Mouse (Mus musculus) forelimb bud, embryonic 11.5 days (tissue): ENCODE data around the gene Grap.
A peak's percentile ranks its signal among the peaks of the same experiment; 100 is the strongest.
"Not testable (repeated sequence)": the region's sequence is repeated elsewhere in the genome, so short reads cannot be mapped to it uniquely, and the experiment has no call there.

Experiments used
- DNase-seq: peaks from one replicate; pipeline ENCODE4 v3.0.0-alpha.2; 2012; ENCODE audit warnings: low read depth, low spot score

Grap gene

DNA sequence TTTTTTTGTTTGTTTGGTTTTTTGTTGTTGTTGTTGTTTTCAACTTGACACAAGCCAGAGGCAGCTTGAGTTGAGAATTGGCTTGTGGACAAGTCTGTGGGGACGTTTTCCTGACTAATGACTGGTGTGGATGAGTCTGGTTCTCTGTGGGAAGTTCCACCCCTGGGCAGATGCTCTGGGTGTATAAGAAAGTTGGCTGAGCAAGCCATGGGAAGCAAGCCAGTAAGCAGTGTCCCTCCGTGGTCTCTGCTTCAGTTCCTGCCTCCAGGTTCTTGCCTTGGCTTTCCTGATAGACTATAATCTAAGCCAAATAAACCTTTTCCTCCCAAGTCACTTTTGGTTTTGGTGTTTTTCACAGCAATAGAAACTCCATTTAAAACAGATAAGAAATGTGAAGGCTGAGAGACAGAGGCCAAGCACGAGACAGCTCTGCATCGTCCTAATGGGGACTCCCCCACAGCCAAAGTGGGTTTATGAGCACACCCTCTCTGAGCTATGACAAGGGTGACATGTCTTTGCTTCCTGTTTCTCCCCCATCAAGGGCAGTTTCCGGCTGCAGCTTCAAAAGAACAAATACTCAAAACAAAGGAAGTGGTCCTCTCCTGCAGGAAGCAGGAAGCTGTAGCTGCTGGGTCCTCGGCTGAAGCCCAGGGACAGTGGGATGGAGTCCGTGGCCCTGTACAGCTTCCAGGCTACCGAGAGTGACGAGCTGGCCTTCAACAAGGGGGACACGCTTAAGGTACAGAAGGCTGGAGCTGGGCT lies at the start of gene Grap:
Gene Grap, plus strand, starts transcription at position 580 of the 762 bp plus-strand sequence.
- DNase-seq, result no peak

DNA sequence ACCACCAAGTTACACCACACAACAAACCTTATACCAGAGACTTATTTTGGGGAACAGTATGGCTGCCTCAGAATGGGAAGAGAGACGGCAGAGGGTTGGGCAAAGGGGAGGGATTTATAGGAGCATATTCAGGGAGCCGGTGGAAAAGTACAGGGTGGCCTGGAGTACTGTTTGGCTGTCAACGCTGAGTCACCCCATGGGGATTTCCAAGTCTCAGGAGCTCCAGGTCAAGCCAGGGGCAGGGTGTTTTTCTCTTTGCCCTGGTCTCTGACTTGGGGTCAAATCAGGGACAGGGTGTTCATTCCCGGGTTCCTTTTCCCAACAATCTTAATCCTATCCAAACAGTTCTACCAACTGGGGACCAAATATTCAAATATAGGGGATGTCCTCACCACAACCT lies 45.0 kb upstream of the Grap start:
- no peak for DNase-seq

DNA sequence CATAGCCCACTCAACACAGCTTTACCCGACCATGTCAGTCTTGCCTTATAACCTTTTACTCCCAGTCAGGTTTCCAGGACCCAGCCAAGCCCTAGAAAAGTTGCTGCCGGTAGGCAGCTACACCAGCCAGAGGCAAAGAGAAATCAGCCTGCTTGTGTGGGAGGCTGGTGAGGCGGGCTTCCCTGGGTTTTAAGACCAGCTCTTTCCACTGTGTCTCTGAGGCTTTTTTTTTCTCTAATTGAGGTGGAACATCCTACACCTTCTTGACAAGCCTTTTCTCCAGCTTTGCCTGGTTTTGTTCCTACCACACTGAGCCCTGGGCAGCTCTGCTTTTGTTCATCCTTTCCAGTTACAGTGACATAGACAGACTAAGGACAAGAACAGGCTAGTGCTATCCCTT lies 41.9 kb upstream of the Grap start:
- no peak for DNase-seq

DNA sequence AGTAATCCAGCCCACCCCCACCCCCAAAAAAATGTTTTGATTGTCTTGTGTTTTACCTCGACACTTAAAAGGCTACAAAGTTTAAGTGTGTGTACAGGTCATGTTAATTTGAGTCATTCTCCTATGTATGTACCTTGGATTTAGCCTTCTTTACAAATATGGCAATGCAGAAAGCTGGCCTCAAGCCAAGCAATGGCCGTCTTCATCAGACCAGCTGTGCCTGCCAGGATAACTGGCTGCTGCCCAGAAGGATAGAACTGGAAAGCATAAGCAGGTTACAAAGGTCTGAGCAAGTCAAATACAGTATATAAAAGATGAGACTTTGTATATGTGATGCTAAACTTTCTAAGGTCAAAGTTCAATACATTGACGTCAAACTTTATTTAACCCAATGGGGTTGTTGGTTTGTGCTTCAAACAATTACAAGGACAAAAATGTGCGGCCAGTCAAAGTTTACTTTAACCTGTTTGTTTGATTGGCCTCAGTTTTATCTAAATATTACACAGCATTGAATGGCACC lies 40.9 kb upstream of the Grap start:
- no peak for DNase-seq

DNA sequence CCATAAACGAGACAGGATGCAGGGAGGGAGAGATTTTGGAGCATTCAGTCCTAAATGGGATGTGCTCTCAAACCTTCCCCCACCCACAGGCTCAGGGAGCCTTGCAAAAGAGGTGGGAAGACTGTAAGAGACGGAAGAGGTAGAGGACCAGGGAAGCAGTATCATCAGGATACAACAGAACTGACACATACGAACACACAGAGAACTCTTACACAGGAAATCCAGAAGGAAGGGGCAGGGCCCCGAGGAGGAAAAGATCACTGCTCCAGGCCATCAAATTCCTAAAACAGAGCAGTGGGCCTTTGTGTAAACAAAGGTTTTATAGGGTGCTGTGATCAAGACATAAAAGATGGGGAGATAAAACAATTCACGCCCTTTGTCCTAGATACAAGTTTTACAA lies 38.7 kb upstream of the Grap start:
- no peak for DNase-seq

DNA sequence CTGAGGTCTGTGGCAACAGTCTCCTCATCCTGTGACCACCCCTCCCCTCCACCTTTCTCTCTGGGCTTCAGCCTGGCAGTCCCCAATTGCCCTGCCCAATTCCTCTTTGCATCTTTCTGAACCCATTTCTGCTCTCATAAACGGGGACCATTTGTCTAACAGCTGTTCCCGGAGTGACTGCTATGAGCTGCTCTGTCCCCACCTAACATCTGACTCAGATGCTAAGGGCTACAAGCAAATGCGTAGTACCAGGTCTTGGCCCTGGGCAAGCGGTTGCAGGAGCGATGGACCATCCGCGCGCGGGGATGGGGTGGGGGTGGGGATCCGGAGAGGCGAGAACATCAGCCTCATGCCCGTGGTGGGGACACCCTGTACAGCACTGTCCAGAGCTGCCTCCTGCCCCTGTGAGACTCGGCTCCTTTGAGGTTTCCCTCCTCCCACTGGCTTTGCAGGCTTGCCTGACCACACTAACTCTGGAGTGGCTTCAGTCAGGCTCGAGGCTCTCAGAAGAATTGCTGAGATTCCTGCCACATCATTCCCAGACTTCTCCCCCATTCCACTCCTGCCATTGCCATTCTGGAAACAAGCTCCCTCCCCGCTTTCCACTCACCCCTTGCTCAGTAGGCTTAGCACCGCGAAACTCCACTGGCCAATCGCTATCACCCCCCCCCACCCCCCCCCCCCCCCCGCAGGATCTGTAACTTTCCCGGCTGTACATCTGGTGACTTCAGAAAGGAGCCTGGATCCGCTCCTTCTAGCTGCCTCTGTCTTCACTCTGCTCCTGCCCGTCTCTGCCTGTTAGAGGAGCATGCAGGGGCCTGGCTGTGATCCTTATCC lies 37.2 kb upstream of the Grap start:
- DNase-seq, result peak; percentile 10

DNA sequence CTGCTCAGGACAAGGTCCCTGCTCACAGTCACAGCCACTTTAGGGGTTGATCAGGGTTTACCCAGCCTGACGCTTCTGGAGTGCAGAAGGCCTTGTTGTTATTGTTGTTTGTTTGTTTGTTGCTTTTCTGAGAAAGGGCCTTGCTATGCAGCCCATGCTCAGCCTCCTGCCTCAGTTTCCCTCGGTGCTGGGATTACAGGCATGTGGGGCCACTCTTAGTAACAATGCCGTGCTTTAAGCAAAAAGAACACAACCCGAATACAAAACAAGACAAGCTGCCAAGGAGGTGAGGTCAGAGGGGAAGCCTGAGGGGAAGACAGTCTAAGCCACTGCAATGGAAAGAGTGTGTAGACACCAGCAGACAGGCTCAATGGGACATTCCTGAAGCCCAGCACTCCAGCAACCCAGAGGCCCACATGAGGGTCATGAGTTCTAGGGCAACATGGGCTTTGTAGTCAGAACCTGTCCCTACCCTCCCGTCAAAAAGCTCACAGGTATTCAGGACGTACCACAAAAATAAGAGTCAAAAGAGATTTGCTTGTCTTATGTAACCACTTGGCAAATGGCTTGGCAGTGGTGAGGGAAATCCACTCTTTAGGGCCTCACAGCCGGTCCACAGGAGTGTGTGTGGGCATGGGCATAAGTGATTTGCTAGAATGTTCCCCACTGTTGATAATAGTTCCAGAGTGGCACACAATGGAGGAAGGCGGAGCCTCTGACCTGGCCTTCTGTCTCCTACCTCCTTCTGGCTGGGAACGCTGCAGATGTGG lies 36.4 kb upstream of the Grap start:
- no peak for DNase-seq

DNA sequence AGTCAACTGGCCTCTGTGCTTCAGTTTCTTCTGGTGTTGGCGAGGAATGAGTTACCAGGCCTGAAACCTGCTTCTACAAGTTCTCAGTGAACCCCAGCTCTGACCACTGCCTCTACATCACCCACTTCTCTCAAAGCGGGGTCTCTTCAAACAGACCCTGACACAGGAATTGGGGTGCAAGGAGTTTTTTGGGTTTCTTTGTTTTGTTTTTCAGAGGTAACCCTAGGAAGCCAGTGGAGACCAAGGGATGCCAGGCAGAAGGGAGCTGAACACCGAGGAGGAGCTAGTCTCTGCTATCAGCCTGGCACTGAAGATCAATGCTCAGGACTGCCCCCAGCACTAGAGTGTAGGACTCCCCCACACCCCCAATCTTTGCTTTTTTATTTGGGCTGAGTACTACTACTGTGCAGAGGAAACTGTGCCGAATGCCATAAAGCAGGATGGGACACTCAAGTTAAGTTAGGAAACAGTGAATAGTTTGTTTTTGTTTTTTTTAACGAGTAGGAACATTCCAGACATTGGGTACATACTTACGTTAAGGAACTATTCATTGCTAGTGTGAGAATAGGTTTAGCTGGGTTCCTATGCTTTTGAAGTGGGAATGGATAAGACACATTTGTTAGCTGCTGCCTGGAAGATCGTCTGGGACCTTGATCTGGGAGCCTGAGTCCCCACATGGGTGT lies 35.6 kb upstream of the Grap start:
- no peak for DNase-seq

DNA sequence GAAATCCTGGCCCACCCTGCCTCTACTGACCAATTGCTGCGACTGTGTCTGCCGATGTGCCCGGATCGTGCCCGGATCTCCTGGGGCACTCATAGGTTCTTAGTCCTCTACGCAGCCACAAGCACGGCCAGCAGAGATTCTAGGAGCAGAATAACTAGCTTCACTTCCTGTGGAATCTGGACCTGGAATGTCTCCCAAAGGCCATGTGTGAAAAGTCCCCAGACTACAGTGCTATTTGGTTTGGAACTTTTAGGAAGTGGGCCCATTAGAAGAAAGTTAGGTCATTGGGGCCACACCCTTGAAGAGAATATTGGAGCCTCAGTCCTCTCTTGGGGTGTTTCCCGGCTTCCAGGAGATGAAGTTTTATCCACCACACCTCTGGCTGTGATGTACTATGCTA lies 34.9 kb upstream of the Grap start:
- no peak for DNase-seq

DNA sequence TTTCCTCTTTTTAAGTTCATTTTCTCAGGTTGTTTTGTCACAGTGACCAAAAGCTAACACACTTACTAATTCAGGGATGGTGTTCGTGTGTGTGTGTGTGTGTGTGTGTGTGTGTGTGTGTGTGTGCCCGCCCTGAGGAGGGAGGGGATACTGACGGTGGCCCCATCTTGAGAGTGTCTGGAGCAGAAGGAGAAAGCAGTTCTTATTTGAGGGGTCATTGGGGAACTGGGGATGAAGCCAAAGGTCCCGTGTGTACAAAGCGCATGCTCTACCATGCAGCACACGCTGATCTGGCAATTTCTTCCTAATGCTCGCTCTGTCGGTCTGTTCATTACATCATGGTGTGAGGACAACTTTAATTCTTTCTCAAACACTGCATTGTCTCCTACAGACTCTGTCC lies 34.5 kb upstream of the Grap start:
- no peak for DNase-seq

DNA sequence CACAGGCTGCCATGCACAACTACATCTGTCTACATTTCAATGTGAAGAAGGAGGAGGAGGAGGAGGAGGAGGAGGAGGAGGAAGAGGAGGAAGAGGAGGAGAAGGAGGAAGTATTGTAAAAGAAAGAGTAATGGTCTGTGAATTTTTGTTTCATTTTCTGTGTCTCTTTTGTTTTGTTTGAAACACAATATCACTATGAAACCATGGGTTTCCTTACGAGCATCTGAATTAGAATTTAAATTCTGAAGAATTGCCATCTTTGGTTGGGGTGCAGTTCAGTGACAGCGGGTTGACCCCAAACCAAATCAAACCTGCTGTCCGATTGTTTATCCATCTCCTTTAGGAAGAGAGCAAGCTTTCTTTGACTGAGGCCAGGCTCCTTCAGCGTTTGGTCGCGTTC lies 33.7 kb upstream of the Grap start:
- no peak for DNase-seq

DNA sequence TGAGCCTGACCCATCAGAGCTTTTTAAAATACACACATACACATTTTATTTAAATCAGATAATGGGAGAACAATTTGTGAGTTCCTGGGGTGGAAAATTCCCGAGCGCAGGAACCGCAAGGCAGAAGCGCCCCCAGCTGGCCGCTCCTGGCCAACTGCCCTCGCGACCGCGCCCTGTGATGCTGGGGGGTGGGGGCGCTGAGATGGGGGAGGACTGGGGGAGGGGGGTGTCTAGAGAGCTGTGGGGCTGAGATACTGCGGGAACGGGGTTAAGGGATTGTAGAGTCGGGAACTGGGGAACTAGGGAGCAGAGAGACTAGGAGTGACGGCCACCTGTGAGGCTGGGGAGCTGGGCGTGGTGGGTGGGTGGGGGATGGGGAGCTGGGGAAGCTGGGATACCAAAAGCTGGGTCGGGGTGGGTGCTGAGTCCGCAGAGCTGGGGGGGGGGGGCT lies 33.2 kb upstream of the Grap start:
- peak; percentile 31 for DNase-seq

DNA sequence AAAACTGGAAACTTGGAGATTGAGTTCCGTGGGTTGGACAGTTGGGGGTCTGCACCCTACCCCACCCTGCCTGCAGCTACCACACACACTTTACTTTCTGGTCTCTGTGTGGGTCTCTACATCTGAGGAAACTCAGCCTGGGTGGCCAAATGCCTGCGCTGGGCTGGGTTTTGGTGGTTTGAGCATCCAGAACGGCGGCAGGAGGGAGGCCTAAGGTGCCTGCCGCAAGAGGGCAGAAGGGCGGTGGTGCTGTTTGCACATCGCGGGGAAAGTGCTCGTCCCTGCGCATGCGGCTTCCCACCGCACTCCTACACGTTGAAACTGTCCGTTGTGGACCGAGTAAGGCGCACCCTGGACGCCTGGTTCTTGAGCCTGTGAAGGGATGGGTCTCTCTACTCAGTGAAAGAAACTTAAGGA lies 32.8 kb upstream of the Grap start:
- peak; percentile 75 for DNase-seq

DNA sequence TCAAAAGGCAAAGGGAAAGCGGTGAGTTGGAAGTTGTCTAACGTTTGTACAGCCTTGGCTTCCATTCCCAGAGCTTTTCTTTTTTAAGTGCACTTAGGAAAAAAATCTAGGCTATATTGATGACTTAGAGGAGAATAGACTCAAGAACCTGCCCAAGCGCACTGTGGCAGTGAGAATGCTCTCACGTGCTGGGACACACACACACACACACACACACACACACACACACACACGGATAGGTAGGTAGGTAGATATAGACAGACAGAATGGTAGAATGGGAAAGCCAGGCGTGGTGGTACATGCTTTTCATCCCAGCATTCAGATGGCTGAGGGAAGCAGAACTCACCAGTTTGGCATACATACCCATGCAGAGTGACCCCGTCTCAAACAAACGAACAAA lies 32.3 kb upstream of the Grap start:
- DNase-seq, result no peak

DNA sequence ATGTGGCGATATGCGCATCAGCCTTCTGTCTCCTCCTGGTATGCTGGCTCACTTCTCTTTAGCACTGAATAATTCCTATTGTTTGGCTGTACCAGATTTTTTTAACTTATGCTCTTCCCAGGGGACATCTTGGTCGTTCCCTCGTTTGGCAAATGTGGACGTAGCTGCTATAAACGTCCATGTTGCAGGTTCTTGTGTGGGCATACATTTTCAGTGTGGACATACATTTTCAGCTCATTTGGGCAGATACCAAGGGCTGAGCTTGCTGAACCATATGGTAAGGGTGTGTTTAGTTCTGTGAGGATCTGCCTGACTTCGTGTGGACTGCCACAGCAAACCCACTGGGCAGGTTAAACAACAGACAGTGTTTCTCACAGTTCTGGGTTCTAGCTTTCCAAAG lies 27.9 kb upstream of the Grap start:
- no peak for DNase-seq

DNA sequence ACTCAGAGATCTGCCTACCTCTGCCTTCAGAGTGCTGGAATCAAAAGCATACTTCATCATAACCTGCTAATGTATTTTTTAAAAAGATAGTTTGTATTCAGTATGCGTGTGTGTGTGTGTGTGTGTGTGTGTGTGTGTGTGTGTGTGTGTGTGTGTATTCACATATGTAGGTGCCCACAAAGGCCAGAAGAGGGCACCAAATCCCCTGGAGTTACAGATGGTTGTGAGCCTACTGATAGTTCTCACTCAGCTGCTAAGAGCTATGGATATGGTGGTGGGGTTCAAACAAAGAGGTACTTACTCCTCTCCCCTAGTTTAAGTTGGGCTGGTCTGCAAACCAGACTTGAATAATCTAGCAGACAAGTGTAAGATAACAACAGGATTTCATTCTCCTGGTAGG lies 26.6 kb upstream of the Grap start:
- no peak for DNase-seq

DNA sequence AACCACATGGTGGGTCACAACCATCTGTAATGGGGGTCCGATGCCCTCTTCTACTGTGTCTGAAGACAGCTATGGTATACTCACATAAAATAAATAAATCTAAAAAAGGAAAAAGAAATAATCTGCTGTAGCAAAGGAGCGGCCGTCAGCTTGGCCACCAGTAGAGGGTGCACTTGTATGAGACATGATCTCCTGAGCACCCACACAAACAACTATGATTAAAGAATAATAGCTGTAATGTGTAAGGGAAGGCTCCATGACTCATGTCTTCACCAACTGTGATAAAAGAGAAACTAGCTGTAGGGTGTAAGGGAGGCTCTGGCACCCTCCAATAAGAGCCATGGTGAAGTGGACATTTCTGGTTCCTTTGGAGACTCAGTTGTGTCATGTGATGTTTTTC lies 23.4 kb upstream of the Grap start:
- DNase-seq, result no peak

DNA sequence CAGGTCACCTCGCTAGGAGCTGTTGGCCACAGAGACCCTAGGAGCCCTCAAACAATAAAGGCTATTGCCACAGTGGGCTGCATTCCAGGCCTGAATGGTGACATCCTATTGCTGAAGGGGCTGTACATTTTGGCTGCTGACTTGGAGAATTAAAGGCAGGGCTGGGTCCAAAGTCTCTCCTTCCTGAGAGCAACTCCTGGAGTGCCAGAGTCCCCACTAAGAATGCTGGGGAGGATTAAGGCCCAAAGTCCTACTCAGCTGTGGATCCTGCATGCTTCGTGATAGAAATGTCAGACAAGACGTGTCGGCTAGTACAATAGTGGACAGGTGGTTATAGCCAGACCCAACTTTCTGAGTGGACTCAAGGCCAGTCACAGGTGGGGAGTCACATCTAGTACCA lies 16.8 kb upstream of the Grap start:
- not testable (repeated sequence) for DNase-seq

DNA sequence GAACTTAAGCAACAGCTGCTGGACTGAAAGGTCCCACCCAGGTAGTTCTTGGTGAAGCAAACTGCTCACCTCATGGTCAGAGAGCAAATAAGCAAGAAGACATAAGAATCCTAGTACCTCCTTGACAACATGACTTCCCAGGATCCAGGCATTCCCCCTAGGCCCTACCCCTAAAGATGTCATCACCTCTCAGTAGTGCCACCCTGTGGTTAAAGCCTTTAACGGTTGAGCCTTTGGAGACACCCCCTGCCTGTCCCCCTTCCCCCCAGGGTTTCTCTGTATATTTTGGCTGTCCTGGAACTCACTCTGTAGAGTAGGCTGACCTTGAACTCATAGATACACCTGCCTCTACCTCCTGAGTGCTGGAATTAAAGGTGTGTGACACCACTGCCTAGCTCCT lies 15.7 kb upstream of the Grap start:
- no peak for DNase-seq

DNA sequence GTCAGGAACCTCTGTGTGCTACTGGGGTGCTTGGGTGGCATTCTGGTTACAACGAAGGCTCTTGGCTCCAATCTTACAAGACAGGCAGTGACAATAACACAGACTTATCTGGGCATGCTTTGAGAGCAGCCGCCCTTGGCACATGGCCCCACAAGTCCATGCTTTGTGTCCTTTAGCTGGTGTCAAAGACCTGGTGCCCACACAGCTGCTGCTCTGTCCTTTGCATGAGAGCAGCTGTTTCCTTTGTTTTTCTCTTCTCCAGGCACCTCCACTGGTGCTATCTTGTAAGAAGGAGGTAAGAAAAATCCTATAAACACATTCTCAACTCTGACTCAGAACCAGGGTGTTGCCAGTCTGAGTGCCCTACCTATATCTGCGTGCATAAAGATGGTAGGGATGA lies 15.2 kb upstream of the Grap start:
- DNase-seq, result no peak

DNA sequence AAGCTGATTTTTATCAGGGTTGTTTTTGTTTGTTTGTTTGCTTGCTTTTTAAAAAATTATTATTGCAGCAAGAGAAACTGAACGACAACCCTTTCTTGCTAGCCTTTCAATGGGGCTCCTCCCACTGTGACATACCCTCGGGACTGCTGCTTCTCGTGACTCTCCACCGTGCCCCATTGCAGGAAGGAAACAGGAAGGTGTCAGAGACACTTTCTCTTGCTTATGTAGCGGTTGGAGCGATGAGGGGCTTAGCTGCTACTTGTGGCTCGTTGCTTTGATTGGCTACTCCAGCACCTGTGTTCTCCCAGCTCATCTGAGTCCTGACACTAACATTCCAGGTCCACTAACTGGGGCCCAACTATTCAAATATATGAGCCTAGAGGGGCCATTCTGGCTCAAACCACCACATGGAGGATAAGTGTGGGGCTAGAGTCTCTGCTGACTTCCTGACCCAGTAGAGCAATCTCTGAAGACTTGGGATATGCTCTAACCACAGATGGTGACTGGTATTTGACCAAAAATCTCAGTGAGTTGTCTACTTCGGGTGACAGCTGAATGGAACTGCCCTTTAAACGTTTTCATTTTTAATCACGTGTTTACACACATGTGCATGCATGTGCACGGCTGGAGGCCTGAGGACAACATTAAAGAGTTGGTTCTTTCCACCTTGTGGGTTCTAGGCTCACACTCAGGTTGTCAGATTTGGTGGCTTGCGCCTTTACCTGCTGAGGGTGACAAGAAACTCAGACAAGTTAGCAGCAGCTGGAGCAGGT lies 14.1 kb upstream of the Grap start:
- no peak for DNase-seq
